Mouse (Mus musculus) urinary bladder, postnatal 14 days (tissue): ENCODE results near the gene Gm26741.

Source experiments
- DNase-seq: peaks from one replicate; pipeline ENCODE4 v3.0.0; 2021; ENCODE audit warnings: low spot score

The Gm26741 gene

DNA sequence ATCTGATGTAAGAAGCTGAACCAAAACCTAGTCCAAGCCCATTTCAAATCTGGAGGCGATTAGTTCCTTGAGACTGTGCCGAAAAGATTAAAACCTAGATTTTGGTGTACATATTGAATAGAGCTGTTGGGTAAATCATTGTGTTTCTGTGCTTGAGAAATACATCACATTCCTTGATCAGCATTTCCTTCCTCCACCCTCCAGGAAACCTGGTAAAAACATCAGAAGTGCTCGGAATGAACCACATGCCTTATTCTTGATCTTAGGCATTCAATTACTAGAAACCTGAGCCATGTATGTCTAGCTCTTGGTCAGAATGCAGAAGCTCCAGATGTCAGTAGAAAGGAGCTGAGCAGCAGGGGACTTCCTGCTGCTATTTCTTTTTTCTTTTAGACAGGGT is 30.9 kb downstream of the Gm26741 start:
- no peak for DNase-seq

DNA sequence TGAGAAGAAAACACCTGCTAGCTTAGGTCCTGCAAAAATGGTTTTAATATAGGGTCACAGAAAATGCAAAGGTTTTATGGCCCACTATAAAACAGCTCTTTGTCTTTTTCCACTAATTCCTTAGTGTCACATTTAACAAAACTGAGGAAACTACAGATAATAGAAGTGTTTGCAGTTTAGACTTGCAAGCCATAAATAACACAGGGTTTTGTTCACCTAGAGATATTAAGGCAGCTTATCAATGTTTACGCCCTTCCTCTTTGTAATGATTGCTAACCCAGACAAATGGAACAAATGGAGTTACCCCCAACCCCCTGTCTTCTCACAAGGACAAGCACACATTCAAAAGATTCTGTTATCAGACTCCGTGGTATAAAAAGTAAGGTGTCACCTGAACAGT is 32.6 kb downstream of the Gm26741 start:
- no peak for DNase-seq

DNA sequence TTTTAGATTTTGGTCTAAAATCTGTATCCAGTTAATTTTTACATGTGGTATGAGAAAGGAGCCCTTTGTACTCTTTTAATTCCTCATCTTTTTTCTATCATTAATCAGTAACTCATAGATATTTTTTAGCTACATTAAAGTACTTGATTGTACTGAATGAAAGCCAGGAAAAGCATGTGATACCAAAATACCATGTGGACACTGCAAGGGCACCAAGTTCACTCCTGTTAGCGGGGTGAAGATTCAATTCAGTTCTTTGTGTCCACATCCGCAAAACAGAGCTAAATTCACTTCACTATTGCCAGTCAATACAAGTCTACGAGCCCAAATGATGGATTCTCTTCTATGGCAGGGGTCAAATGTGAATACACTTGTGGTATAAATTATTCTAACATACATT is 38.1 kb downstream of the Gm26741 start:
- no peak for DNase-seq

GRCm38 (mm10) chr10:52398715-52399114 is 40.1 kb downstream of the Gm26741 start:
- no peak for DNase-seq

DNA sequence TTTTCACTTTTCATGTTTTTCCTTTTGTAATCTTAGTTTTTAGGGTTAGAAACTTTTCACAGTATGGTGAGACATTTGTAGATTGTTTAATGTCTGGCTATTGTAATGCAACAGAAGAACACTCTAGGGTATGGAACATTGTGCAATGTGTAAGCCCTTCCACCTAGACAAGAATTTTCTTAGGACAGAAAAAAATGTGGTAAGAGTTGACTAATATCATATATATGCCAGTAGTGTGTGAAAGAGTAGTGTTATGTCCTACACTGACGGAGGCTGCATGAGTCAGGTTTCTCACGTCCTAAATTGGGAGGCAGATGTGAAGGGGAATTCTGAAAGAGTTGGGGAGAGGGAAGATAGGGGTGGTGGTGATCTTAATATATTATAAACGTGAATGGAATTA is 41.2 kb downstream of the Gm26741 start:
- no peak for DNase-seq

GRCm38 (mm10) chr10:52405160-52405559 is 46.6 kb downstream of the Gm26741 start:
- no peak for DNase-seq

- DNase-seq = no peak
Measured at GRCm38 (mm10) chr10:52407526-52407925, 49.0 kb downstream of the Gm26741 start.
